Mouse (Mus musculus): ENCODE measurements at regions not wholly inside any gene's neighbourhood (a gene's known extent, or its start where the extent isn't known, plus 50 kb on each side); places are given as distances from the start of the nearest gene placed in this dataset.

DNA sequence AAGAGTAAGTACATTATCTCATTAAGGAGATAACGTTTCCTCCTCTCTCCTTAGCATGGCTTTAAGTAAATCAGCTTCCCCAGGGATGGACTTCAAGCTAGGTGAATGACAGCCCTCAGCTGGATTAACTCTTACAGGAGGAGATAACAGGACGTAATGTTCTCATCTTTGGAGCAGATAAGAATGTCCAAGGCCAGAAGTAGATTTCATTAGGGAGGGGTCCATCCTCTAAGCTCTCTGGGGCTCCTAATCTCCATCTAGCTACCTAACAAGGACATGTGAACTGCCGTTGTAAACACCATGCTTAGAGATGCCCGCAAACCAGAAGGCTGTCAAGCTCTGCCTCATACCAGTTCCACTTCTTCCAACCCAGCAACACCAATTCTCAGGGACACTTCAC is 171.7 kb upstream of the Tmtc1 start:
- no peak for TF ChIP-seq CTCF (IDR thresholded peaks at IDR 0.05; ENCODE audit: insufficient read depth, low read length)
- TF ChIP-seq POLR2A (IDR thresholded peaks at IDR 0.05; ENCODE audit: borderline replicate concordance, extremely low read depth, low read depth, low read length): no peak

All from lung, adult 2 months (tissue).